Mouse (Mus musculus) layer of hippocampus, adult 11-12 months (tissue): ENCODE data around the gene Klk1b5.

Source experiments
- DNase-seq: peaks from one replicate; pipeline ENCODE4 v3.0.0; 2022; ENCODE audit warnings: low spot score

Gene Klk1b5

DNA sequence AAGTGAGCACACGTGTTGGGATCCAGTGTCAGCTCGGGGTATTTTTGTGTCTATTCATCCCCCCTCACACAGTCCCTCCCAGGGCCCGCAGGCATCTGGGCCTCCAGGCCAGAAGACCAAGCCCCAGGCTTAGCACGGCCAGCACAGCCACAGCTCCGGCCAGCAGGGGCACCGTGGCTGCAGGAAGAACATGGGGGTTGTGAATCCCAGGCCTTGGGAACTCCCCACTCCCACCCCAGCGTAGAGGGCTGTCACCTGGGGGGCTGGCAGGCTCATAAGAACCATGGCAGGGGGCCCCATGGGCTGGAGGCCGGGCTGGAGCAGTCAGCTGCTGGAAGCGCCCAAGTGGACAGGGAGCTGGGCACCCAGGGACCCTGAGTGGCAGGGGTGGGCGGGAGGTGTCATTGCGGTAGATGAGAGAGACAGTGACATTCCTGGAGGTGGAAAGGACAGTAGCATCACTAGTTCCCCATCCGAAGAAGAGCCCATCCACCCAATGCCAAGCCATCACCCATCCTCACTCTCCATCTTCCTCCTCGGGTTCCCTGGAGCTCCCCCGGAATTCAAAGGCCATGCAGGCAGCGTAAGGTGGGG is 37.4 kb downstream of the Klk1b5 start:
- DNase-seq, result no peak

DNA sequence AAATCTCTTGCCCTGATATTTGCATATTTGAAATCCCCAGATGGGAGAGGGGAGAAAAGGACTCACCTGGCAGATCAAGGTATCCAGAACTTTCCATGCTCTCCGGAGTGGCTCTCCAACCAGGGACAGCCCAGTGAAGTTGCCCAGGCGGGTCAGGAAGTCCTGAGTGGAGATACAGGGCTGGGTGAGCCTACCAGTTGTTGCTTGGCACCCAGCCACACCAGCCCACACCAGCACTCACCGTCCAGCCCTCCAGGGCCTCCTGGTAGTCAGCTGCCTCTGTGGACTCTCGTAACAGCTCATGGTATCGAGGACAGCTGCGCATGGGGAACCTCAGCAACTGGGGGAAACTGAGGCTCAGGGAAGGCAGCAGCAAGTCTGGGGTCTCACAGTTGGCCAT is 39.2 kb downstream of the Klk1b5 start:
- no peak for DNase-seq

DNA sequence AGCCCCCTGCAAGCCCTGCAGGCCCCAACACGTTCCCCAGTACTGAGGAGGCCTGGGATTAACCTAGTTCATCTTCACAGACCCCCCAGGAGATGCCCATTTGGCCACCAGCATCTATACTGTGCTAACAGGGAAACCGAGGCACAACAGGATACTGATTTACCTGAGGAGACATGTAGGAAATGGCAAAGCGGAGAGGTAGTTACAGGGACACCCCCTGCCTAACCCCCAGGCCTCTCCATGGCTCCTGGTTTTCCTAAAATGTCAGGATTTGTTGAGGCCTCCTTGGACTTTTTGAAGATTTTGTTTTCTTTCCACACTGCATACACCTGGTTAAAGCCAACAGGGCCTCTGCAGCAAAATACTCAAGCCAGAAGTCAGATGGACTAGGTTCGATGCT is 41.5 kb downstream of the Klk1b5 start, which contains the start of gene Acp4:
TSS of gene Acp4 (minus strand) at position 101 of the 400 bp plus-strand sequence.
- DNase-seq, result no peak

DNA sequence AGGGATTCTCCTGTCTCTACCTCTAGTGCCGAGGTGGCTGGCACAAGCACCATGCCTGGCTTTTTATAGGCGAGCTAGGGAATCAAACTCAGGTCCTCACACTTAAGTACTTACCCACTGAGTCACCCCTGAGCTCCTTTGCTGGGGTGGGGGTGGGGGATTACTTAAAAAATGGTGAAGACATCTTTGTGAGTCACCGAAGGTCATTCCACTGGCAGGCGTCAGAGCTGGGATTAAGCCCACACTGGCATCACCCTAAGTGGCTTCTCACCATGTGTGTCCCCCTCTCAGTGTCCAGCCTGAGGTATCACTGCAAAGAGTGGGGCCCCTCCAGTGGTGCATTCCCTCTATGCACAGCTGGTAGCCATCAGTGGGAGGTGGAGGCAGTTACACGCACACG is 44.7 kb downstream of the Klk1b5 start:
- DNase-seq, result no peak

DNA sequence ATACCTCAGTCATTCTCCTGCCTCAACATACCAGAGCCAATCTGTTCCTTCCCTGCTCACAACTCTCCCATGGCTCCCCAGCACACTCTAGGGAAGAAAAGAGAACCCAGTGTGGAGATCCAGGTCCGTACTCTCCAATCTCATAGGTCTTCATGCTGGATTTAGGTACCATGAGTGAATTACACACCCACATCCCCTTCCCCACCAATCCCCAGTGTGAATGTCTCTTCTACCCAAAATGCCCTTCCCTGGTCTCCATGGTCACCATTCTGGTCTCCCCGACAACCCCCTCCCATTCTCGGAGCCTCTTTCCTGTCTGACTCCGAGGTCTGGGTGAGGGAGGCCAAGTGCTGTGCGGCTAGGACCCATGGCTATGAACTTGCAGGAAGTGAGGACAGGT is 45.4 kb downstream of the Klk1b5 start, which contains the start of gene Gm15517:
TSS of gene Gm15517 (plus strand) at position 301 of the 400 bp plus-strand sequence.
- DNase-seq, result no peak

DNA sequence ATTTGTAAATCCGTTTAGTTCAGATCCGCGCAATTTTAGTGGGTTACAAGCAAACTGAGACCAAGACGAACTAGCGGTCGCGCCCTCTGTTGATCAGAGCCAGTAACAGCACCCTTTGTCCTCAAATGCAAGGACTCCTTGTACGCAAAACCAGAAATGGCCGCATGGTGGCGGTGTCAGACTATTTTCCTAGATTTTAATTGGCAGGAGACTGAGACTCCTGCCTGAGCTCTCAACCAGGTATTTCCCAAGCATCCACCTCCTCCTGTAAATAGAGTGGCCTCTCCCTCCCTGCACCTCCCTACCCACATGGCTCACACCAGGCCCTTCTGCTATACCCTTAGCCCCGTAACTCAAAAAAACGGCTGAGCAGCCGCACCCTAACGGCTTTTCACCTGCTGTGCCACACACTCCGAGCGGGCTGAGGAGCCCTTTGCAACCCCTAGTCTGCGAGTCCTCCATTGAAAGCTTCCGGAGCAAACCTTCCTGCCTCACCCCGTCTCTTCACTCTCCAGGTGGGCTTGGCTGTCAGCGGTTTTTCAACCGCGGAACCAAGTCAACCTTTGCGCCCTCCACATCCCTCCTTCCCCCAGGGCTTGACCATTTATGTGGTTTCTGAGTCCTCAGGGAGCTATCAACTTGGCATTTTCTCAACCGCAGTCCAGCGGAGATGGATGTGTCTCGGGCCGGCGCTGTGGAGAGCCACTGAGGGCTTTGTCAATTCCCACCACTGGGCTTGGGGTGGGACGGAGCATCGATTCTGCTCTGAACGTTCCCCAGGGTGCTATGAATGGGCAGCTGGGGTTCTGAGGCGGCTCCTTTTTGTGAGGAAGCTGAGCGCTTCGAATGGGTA is 47.3 kb downstream of the Klk1b5 start:
- peak; percentile 97 for DNase-seq

DNA sequence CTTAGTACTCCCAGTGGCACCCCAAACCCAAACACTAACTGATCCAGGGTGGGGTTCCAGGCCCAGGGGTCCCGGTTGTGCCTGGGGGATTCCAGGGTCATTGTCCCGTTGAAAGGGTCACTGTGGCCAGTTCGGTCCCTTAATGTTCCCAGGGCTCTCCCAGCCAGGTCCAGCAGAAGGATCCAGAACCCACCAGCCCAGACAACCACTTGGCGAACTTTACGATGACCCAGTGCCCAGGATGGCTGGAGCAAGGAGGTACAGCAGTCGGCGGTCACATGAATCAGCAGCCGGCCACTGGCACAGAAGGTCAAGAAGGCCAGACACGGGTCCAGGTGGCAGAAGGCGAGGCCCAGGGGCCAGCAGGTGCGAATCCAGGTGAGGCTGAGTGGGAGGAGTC is 52.4 kb downstream of the Klk1b5 start:
- no peak for DNase-seq

DNA sequence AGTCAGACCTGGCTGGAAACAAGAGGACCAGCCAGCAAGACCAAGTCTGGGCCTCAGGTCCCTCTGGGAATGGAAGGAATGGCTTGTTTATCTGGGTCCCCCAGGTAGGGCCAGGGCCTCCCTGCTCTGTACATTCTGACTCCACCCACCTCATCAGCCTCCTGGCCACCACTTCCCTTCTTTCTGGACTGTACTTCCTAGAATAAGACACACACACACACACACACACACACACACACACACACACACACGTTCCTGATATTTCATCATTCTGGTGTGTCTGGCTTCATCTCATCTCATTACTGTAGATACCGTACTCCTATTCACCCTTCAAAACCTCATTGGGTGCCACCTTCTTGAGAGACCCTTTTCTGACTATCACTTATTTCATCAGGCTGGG is 53.7 kb downstream of the Klk1b5 start:
- no peak for DNase-seq
